Mouse (Mus musculus): ENCODE results near the gene Ppt2. TPM values are rescaled to one million over a fixed set of nuclear protein-coding genes. Genes with fewer than 3 reads are reported as not detected.

The Ppt2 gene
- polyA plus RNA-seq, 1 experiment = 20.2 TPM

DNA sequence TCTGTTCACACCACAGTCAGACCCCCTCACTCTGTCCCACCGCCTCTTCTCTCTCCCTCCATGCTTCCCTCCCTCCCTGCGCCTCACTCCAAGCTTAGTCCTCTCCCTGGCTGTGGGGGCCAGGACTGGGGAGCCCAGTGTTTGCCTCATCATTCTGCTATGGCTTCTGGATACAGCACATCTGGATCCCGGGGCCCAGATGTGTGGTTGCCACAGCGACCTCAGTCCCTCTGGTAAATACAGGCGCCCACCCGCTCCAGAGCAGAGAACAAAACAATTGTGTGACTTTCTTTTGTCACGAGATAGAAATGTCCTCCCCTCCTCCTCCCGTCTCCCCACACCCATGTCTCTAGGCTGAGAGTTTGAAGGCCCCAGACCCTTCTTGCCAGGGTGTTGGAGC, 28.4 kb upstream of the Ppt2 start:
- no peak for TF ChIP-seq POLR2A (IDR thresholded peaks at IDR 0.05; ENCODE audit: control insufficient read depth, low read depth, low read length)
- TF ChIP-seq CTCF (IDR thresholded peaks at IDR 0.05; ENCODE audit: control insufficient read depth, insufficient read depth, insufficient replicate concordance, low read depth, low read length) = no peak
- peaks cover 12% of the 10 kb centered on the region for H3K36me3 ChIP-seq (ENCODE audit: control insufficient read depth, insufficient read depth, low read length)
- H3K4me3 ChIP-seq (ENCODE audit: control insufficient read depth, low read depth, low read length) = no peak overlapping the region
- H3K27me3 ChIP-seq (ENCODE audit: control insufficient read depth, insufficient read depth, low read length) = no peaks in the 10 kb centered on the region
- H3K4me1 ChIP-seq (ENCODE audit: control insufficient read depth, insufficient read depth, low read length) = no peaks in the 10 kb centered on the region; the same call in 1 of the 2 replicates
- H3K27ac ChIP-seq (ENCODE audit: control insufficient read depth, insufficient read depth, low read depth, low read length) = no peak overlapping the region

DNA sequence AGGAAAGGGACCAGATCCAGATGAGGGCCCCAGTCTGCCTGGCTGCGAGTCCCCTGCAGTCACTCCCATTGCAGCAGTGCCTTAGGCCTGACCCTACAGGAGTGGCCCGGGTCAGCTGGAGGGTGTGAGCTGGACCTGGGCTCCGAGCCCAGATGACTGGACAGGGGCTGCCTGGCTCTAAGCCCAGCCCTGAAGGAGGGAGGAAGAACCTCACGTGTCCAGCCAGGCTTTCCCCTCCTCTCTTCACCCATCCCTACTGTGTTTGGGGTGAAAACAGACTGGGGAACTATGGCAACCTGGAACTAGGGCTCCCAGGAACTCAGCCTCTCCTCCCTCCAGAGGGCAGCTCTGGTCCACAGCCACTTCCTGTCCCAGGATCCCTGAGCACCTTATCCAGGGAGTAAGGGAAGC, 27.3 kb upstream of the Ppt2 start:
- peaks cover 15% of the 10 kb centered on the region for H3K36me3 ChIP-seq (ENCODE audit: control insufficient read depth, insufficient read depth, low read length)
- H3K27ac ChIP-seq (ENCODE audit: control insufficient read depth, insufficient read depth, low read depth, low read length) = no peak overlapping the region
- TF ChIP-seq CTCF (IDR thresholded peaks at IDR 0.05; ENCODE audit: control insufficient read depth, insufficient read depth, insufficient replicate concordance, low read depth, low read length) = peak; percentile 28; the same call in 1 of the 2 replicates
- no peak for TF ChIP-seq POLR2A (IDR thresholded peaks at IDR 0.05; ENCODE audit: control insufficient read depth, low read depth, low read length)
- H3K4me3 ChIP-seq (ENCODE audit: control insufficient read depth, low read depth, low read length) = no peak overlapping the region
- no peaks in the 10 kb centered on the region for H3K27me3 ChIP-seq (ENCODE audit: control insufficient read depth, insufficient read depth, low read length)
- H3K4me1 ChIP-seq (ENCODE audit: control insufficient read depth, insufficient read depth, low read length) = no peaks in the 10 kb centered on the region

DNA sequence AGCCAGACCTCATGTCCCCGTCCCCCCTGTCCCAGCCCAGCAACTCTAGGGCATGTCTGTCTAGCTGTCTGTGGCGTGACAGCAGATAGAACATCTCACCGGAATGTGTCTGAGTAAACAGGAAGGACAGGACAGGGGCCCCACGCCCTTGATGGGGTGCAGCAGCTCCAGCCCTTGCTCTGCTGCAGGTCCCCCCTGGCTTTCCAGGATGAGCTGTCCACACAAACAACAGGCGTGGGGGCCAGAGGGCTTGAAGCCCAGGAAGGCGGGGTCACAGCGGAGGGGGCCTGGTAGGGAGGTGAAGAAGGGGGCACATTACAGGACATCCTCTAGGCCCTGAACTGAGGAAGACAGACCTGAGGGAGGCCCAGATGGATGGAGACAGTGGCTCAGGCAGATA, 26.9 kb upstream of the Ppt2 start:
- H3K4me3 ChIP-seq (ENCODE audit: control insufficient read depth, low read depth, low read length) = no peak overlapping the region

DNA sequence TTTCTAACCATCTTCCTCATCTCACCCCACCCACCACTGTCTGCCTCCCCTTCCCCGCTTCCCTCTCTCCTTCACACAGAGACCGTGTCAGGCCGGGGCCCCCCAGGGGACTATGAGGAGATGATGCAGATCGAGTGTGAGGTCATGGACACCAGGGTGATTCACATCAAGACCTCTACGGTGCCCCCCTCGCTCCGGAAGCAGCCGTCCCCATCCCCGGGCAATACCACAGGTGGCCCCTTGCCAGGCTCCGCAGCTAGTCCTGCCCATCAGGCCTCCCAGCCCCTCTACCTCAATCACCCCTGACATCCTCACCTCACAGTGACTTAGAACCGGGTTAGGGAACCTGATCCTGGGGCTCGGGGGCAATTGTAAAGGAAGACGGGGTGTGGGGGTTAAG, 26.1 kb upstream of the Ppt2 start:
- Histone ChIP-seq H3K27me3 (ENCODE audit: control insufficient read depth, insufficient read depth, low read length) (no peaks in the 10 kb centered on the region), H3K4me1 (ENCODE audit: control insufficient read depth, insufficient read depth, low read length) (no peaks in the 10 kb centered on the region), H3K36me3 (ENCODE audit: control insufficient read depth, insufficient read depth, low read length) (peaks cover 16% of the 10 kb centered on the region), H3K27ac (ENCODE audit: control insufficient read depth, insufficient read depth, low read depth, low read length) (no peak overlapping the region), H3K4me3 (ENCODE audit: control insufficient read depth, low read depth, low read length) (no peak overlapping the region)
- TF ChIP-seq CTCF (IDR thresholded peaks at IDR 0.05; ENCODE audit: control insufficient read depth, insufficient read depth, insufficient replicate concordance, low read depth, low read length) = no peak
- no peak for TF ChIP-seq POLR2A (IDR thresholded peaks at IDR 0.05; ENCODE audit: control insufficient read depth, low read depth, low read length)

More for the DNA sequence above, 26.9 kb upstream of the Ppt2 start:
- Histone ChIP-seq H3K4me1 (ENCODE audit: control insufficient read depth, insufficient read depth, low read length) (no peaks in the 10 kb centered on the region), H3K36me3 (ENCODE audit: control insufficient read depth, insufficient read depth, low read length) (peaks cover 16% of the 10 kb centered on the region), H3K27ac (ENCODE audit: control insufficient read depth, insufficient read depth, low read depth, low read length) (no peak overlapping the region), H3K27me3 (ENCODE audit: control insufficient read depth, insufficient read depth, low read length) (no peaks in the 10 kb centered on the region)
- TF ChIP-seq POLR2A (IDR thresholded peaks at IDR 0.05; ENCODE audit: control insufficient read depth, low read depth, low read length) (no peak), CTCF (IDR thresholded peaks at IDR 0.05; ENCODE audit: control insufficient read depth, insufficient read depth, insufficient replicate concordance, low read depth, low read length) (no peak)

DNA sequence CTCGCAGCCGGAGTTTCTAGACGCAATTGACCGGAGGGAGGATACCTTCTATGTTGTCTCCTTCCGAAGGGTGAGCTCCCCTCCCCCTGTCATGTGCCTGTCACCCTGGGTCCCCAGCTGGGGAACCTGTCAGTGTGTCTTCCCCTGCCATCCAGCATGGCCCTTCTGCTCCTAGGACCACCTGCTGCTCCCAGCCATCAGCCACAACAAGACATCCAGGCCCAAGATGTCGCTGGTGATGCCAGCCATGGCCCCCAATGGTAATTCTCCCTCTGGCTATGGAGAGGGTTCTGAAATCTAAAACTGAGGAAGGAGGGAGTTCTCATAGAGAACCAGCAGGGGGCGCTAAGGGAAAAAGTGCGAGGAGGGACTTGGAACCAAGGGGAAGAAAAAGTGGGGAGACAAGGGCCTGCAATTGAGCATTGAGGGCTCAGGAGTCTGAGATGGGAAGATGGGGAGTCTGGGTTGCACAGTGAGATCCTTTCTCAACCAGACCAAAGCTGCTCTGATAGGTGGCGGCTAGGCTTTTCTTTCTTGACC, 25.5 kb upstream of the Ppt2 start:
- TF ChIP-seq POLR2A (IDR thresholded peaks at IDR 0.05; ENCODE audit: control insufficient read depth, low read depth, low read length) (no peak), CTCF (IDR thresholded peaks at IDR 0.05; ENCODE audit: control insufficient read depth, insufficient read depth, insufficient replicate concordance, low read depth, low read length) (peak; percentile 46; the same call in 1 of the 2 replicates)
- H3K4me1 ChIP-seq (ENCODE audit: control insufficient read depth, insufficient read depth, low read length) = no peaks in the 10 kb centered on the region
- no peak overlapping the region for H3K27ac ChIP-seq (ENCODE audit: control insufficient read depth, insufficient read depth, low read depth, low read length)
- no peak overlapping the region for H3K4me3 ChIP-seq (ENCODE audit: control insufficient read depth, low read depth, low read length)
- H3K36me3 ChIP-seq (ENCODE audit: control insufficient read depth, insufficient read depth, low read length) = peaks cover 16% of the 10 kb centered on the region
- H3K27me3 ChIP-seq (ENCODE audit: control insufficient read depth, insufficient read depth, low read length) = no peaks in the 10 kb centered on the region

DNA sequence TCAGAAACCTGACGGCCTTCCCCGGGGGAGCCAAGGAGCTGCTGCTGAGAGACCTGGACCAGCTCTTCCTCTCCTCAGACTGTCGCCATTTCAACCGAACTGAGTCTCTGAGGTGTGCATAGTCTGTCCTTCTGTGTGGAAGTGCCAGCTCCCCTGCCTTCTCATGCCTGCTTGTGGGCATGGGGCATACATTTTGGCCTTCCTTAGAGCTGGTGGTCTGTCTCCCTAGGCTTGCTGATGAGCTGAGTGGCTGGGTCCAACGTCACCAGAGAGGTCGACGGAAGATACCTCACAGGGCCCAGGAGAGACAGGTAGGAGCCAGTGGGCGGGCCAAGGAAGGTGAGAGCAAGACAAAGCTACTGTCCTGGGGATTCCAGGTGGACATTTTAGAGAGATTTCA, 24.7 kb upstream of the Ppt2 start:
- Histone ChIP-seq H3K4me1 (ENCODE audit: control insufficient read depth, insufficient read depth, low read length) (peaks cover 4% of the 10 kb centered on the region), H3K36me3 (ENCODE audit: control insufficient read depth, insufficient read depth, low read length) (peaks cover 16% of the 10 kb centered on the region), H3K27me3 (ENCODE audit: control insufficient read depth, insufficient read depth, low read length) (no peaks in the 10 kb centered on the region), H3K27ac (ENCODE audit: control insufficient read depth, insufficient read depth, low read depth, low read length) (no peak overlapping the region), H3K4me3 (ENCODE audit: control insufficient read depth, low read depth, low read length) (no peak overlapping the region)
- TF ChIP-seq POLR2A (IDR thresholded peaks at IDR 0.05; ENCODE audit: control insufficient read depth, low read depth, low read length) (no peak), CTCF (IDR thresholded peaks at IDR 0.05; ENCODE audit: control insufficient read depth, insufficient read depth, insufficient replicate concordance, low read depth, low read length) (no peak)

DNA sequence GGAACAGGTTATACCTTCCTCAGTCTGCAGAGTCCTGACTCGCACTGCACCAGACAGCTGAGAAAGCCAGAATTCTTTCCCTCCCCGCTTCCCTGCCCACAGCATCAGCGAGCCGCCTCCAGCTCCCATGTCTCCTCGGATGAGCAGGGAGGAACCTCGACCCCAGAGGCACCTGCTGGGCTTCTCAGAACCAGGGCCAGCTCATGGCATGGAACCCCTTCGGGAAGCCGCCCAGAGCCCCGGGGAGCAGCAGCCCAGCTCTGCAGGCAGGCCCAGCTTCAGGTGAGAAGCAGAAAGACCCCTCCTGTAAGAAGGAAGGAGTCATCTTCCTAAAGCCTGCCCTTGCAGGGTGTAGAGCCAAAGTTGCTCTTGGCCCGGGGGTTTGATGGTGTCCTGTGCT, 24.2 kb upstream of the Ppt2 start:
- Histone ChIP-seq H3K4me3 (ENCODE audit: control insufficient read depth, low read depth, low read length) (no peak overlapping the region), H3K4me1 (ENCODE audit: control insufficient read depth, insufficient read depth, low read length) (peaks cover 6% of the 10 kb centered on the region), H3K27me3 (ENCODE audit: control insufficient read depth, insufficient read depth, low read length) (no peaks in the 10 kb centered on the region), H3K36me3 (ENCODE audit: control insufficient read depth, insufficient read depth, low read length) (peaks cover 16% of the 10 kb centered on the region), H3K27ac (ENCODE audit: control insufficient read depth, insufficient read depth, low read depth, low read length) (no peak overlapping the region)
- TF ChIP-seq POLR2A (IDR thresholded peaks at IDR 0.05; ENCODE audit: control insufficient read depth, low read depth, low read length) = no peak
- TF ChIP-seq CTCF (IDR thresholded peaks at IDR 0.05; ENCODE audit: control insufficient read depth, insufficient read depth, insufficient replicate concordance, low read depth, low read length) = no peak

Measured in testis, adult 2 months (tissue).